Mouse (Mus musculus): ENCODE results near the gene Olfr373. TPM values are rescaled to one million over a fixed set of nuclear protein-coding genes. Genes with fewer than 3 reads are reported as not detected.
"Not testable (repeated sequence)": the region's sequence is repeated elsewhere in the genome, so short reads cannot be mapped to it uniquely, and the experiment has no call there.

Gene Olfr373
- not detected in 2 replicates for polyA plus RNA-seq (2014; fragmentation: Nextera tagmentation; extraction: Ambion mirVana)

DNA sequence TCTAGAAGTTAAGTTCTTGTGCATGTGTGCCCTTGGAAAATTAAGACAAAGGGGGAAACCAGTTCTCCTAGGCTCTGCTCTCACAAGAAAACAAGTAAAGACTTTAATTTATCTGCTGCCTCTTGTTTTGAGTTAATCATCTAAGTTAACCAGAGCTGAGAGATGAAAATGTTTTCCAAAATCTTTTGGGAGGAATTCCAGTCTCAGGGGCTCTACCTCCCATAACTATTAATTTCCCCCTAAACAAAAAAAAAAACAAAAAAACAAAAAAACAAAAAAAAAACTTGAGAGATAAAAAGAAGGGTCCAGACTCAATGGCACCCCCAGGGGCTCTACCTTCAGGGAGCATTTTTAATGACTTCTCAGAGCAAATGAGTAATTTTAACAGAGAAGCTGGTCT is at the start of gene Olfr373:
Gene Olfr373 (plus strand): TSS at position 301 of the 400 bp plus-strand sequence.
- H3K4me1 ChIP-seq (replicated peaks; ENCODE audit: control insufficient read depth, insufficient read depth, low read length); H3K36me3 ChIP-seq (ENCODE audit: control insufficient read depth, insufficient read depth, low read length); H3K4me3 ChIP-seq (ENCODE audit: low read depth, low read length); H3K27me3 ChIP-seq (ENCODE audit: control insufficient read depth, insufficient read depth, low read length); H3K27ac ChIP-seq (ENCODE audit: low read depth, low read length); H3K9ac ChIP-seq (ENCODE audit: low read length); H3K9me3 ChIP-seq (ENCODE audit: control insufficient read depth, low read length); DNase-seq (ENCODE audit: low spot score); ATAC-seq (replicated peaks; ENCODE audit: low FRiP score); H3K4me2 ChIP-seq (ENCODE audit: low read depth, low read length, severe bottlenecking): not testable (repeated sequence)

GRCm38 (mm10) chr8:72040918-72041317 is 42.1 kb upstream of the Olfr373 start, which contains the start of gene Olfr372:
Gene Olfr372 (plus strand): TSS chr8:72041218.
- not testable (repeated sequence) for H3K4me2 ChIP-seq (ENCODE audit: low read depth, low read length, severe bottlenecking); ATAC-seq (replicated peaks; ENCODE audit: low FRiP score); H3K4me1 ChIP-seq (replicated peaks; ENCODE audit: control insufficient read depth, insufficient read depth, low read length)

DNA sequence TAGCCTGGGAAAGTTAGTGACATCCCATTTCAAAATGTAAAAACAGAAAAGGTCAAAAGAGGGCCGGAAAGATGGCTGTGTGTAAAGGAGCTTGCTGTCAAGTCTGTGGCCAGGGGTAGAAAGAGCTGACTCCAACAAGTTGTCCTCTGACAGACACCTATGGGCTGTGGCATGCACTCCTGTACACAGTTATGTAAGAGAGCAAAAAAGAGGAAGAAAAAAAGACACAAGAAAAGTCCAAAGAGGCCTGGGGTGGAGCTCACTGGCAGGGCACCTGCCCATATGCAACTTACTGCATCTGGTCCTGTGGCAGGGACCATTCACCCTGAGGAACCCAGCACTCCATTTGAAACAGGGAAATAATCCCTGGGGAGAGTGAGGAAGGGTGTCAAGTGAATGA is 40.5 kb upstream of the Olfr373 start:
- H3K9me3 ChIP-seq (ENCODE audit: control insufficient read depth, low read length), result no peaks in the 10 kb centered on the region
- H3K4me2 ChIP-seq (ENCODE audit: low read depth, low read length, severe bottlenecking), result no peak overlapping the region
- no peaks in the 10 kb centered on the region for H3K36me3 ChIP-seq (ENCODE audit: control insufficient read depth, insufficient read depth, low read length)
- H3K4me1 ChIP-seq (replicated peaks; ENCODE audit: control insufficient read depth, insufficient read depth, low read length), result no peaks in the 10 kb centered on the region
- H3K27ac ChIP-seq (ENCODE audit: low read depth, low read length), result no peak overlapping the region
- 88% methylated on average over 1 of the region's 1 CpGs for WGBS
- ATAC-seq (replicated peaks; ENCODE audit: low FRiP score) (no peak), DNase-seq (ENCODE audit: low spot score) (no peak)
- H3K4me3 ChIP-seq (ENCODE audit: low read depth, low read length), result no peak overlapping the region
- H3K9ac ChIP-seq (ENCODE audit: low read length), result no peak overlapping the region
- H3K27me3 ChIP-seq (ENCODE audit: control insufficient read depth, insufficient read depth, low read length), result no peaks in the 10 kb centered on the region

More at GRCm38 (mm10) chr8:72040918-72041317, 42.1 kb upstream of the Olfr373 start, which contains the start of gene Olfr372:
- not testable (repeated sequence) for H3K9ac ChIP-seq (ENCODE audit: low read length); H3K36me3 ChIP-seq (ENCODE audit: control insufficient read depth, insufficient read depth, low read length); H3K27ac ChIP-seq (ENCODE audit: low read depth, low read length); H3K27me3 ChIP-seq (ENCODE audit: control insufficient read depth, insufficient read depth, low read length); DNase-seq (ENCODE audit: low spot score); H3K4me3 ChIP-seq (ENCODE audit: low read depth, low read length); H3K9me3 ChIP-seq (ENCODE audit: control insufficient read depth, low read length)
- WGBS, result 79% methylated on average over 4 of the region's 4 CpGs

- ATAC-seq (replicated peaks; ENCODE audit: low FRiP score); H3K27me3 ChIP-seq (ENCODE audit: control insufficient read depth, insufficient read depth, low read length); H3K4me3 ChIP-seq (ENCODE audit: low read depth, low read length); H3K4me2 ChIP-seq (ENCODE audit: low read depth, low read length, severe bottlenecking); H3K36me3 ChIP-seq (ENCODE audit: control insufficient read depth, insufficient read depth, low read length); DNase-seq (ENCODE audit: low spot score); H3K4me1 ChIP-seq (replicated peaks; ENCODE audit: control insufficient read depth, insufficient read depth, low read length); H3K9ac ChIP-seq (ENCODE audit: low read length); H3K27ac ChIP-seq (ENCODE audit: low read depth, low read length); H3K9me3 ChIP-seq (ENCODE audit: control insufficient read depth, low read length): not testable (repeated sequence)
Measured at GRCm38 (mm10) chr8:72054633-72055032, 28.3 kb upstream of the Olfr373 start.

GRCm38 (mm10) chr8:72057643-72058042 is 25.3 kb upstream of the Olfr373 start:
- not testable (repeated sequence) for H3K9me3 ChIP-seq (ENCODE audit: control insufficient read depth, low read length); H3K9ac ChIP-seq (ENCODE audit: low read length); H3K36me3 ChIP-seq (ENCODE audit: control insufficient read depth, insufficient read depth, low read length); H3K4me3 ChIP-seq (ENCODE audit: low read depth, low read length); ATAC-seq (replicated peaks; ENCODE audit: low FRiP score); H3K4me1 ChIP-seq (replicated peaks; ENCODE audit: control insufficient read depth, insufficient read depth, low read length); H3K27ac ChIP-seq (ENCODE audit: low read depth, low read length); H3K4me2 ChIP-seq (ENCODE audit: low read depth, low read length, severe bottlenecking); H3K27me3 ChIP-seq (ENCODE audit: control insufficient read depth, insufficient read depth, low read length); DNase-seq (ENCODE audit: low spot score)
- 93% methylated on average over 3 of the region's 4 CpGs for WGBS

GRCm38 (mm10) chr8:72066819-72067399 is 16.1 kb upstream of the Olfr373 start:
- H3K27me3 ChIP-seq (ENCODE audit: control insufficient read depth, insufficient read depth, low read length); DNase-seq (ENCODE audit: low spot score); H3K9me3 ChIP-seq (ENCODE audit: control insufficient read depth, low read length); H3K9ac ChIP-seq (ENCODE audit: low read length); H3K27ac ChIP-seq (ENCODE audit: low read depth, low read length); H3K4me3 ChIP-seq (ENCODE audit: low read depth, low read length); H3K4me1 ChIP-seq (replicated peaks; ENCODE audit: control insufficient read depth, insufficient read depth, low read length); ATAC-seq (replicated peaks; ENCODE audit: low FRiP score); H3K4me2 ChIP-seq (ENCODE audit: low read depth, low read length, severe bottlenecking); H3K36me3 ChIP-seq (ENCODE audit: control insufficient read depth, insufficient read depth, low read length): not testable (repeated sequence)
- 95% methylated on average over 1 of the region's 1 CpGs for WGBS

GRCm38 (mm10) chr8:72084744-72085143 is 1.8 kb downstream of the Olfr373 start:
- WGBS, result 84% methylated on average over 5 of the region's 5 CpGs
- DNase-seq (ENCODE audit: low spot score) (no peak), ATAC-seq (replicated peaks; ENCODE audit: low FRiP score) (no peak)

DNA sequence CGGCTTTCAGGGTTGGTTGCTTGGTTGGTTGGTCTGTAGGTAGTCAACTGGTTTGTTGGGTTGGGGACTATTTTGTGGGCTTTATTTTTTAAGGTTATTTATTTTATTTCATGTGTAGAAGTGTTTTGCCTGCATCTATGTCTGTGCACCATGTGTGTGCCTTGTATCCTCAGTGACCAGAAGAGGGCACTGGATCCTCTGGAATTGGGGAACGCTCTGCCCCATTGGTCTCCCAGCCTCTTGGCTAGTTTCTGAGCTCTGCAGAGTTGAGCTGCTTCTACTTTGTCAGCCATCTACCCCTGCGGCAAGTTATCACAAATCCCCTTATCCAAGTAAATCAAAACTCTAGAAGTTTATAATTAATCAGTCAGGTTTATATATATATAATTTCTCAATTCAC is 4.6 kb downstream of the Olfr373 start:
- not testable (repeated sequence) for H3K9me3 ChIP-seq (ENCODE audit: control insufficient read depth, low read length); H3K4me2 ChIP-seq (ENCODE audit: low read depth, low read length, severe bottlenecking); H3K27ac ChIP-seq (ENCODE audit: low read depth, low read length); H3K4me1 ChIP-seq (replicated peaks; ENCODE audit: control insufficient read depth, insufficient read depth, low read length); DNase-seq (ENCODE audit: low spot score); ATAC-seq (replicated peaks; ENCODE audit: low FRiP score); H3K9ac ChIP-seq (ENCODE audit: low read length); H3K36me3 ChIP-seq (ENCODE audit: control insufficient read depth, insufficient read depth, low read length); H3K27me3 ChIP-seq (ENCODE audit: control insufficient read depth, insufficient read depth, low read length); H3K4me3 ChIP-seq (ENCODE audit: low read depth, low read length)
- WGBS, result 85% methylated on average over 3 of the region's 3 CpGs

More at GRCm38 (mm10) chr8:72084744-72085143, 1.8 kb downstream of the Olfr373 start:
- H3K4me1 ChIP-seq (replicated peaks; ENCODE audit: control insufficient read depth, insufficient read depth, low read length), result no peaks in the 10 kb centered on the region
- H3K4me2 ChIP-seq (ENCODE audit: low read depth, low read length, severe bottlenecking), result no peak overlapping the region
- no peaks in the 10 kb centered on the region for H3K9me3 ChIP-seq (ENCODE audit: control insufficient read depth, low read length)
- no peaks in the 10 kb centered on the region for H3K27me3 ChIP-seq (ENCODE audit: control insufficient read depth, insufficient read depth, low read length)
- no peaks in the 10 kb centered on the region for H3K36me3 ChIP-seq (ENCODE audit: control insufficient read depth, insufficient read depth, low read length)
- no peak overlapping the region for H3K27ac ChIP-seq (ENCODE audit: low read depth, low read length)
- no peak overlapping the region for H3K9ac ChIP-seq (ENCODE audit: low read length)
- H3K4me3 ChIP-seq (ENCODE audit: low read depth, low read length), result no peak overlapping the region

DNA sequence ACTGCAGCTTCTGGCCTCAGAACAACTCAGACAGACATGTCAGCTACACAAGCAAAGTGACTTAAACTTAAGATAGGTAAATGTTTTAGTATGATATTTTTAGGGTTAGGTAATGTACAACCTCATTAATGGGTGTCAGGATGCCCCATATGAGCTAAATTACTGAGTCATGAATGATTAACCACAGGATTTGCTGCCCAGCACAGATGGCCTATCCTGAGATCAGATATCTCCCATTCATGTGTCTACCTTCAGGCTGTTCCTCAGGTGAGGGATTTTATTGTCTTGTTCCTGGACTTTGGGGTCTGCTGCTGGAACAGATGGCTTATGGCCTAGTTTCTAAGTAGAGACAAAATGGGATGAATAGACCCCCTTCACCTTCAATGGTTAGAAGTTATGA is 13.7 kb downstream of the Olfr373 start:
- not testable (repeated sequence) for H3K27ac ChIP-seq (ENCODE audit: low read depth, low read length); H3K9ac ChIP-seq (ENCODE audit: low read length); H3K36me3 ChIP-seq (ENCODE audit: control insufficient read depth, insufficient read depth, low read length); H3K4me2 ChIP-seq (ENCODE audit: low read depth, low read length, severe bottlenecking); H3K4me3 ChIP-seq (ENCODE audit: low read depth, low read length); H3K27me3 ChIP-seq (ENCODE audit: control insufficient read depth, insufficient read depth, low read length); H3K4me1 ChIP-seq (replicated peaks; ENCODE audit: control insufficient read depth, insufficient read depth, low read length); H3K9me3 ChIP-seq (ENCODE audit: control insufficient read depth, low read length); ATAC-seq (replicated peaks; ENCODE audit: low FRiP score); DNase-seq (ENCODE audit: low spot score)

Measured in forebrain, embryonic 11.5 days (tissue).